Mouse (Mus musculus): ENCODE measurements around the gene Erich6b.

- TF ChIP-seq ETS1 (conservative IDR thresholded peaks at IDR 0.05; ENCODE audit: low read depth, low read length) (no peak), CTCF (conservative IDR thresholded peaks at IDR 0.05 in 1 of 2, IDR thresholded peaks at IDR 0.05 in 1 of 2; ENCODE audit: low read depth in 2 of 2, low read length in 2 of 2) (peak in 1 of 2 experiments; percentile 38; a peak in 2 of 4 replicates), POLR2A (IDR thresholded peaks at IDR 0.05; ENCODE audit: low read depth, low read length) (no peak), SMC3 (IDR thresholded peaks at IDR 0.05; ENCODE audit: low read depth, low read length) (0 out of 2 replicates have a peak, but pooled peaks have one; percentile 9), USF2 (conservative IDR thresholded peaks at IDR 0.05; ENCODE audit: low read depth, low read length) (no peak), GABPA (IDR thresholded peaks at IDR 0.05; ENCODE audit: insufficient replicate concordance, low read depth, low read length) (no peak), ZMIZ1 (IDR thresholded peaks at IDR 0.05; ENCODE audit: low read depth, low read length) (no peak), UBTF (IDR thresholded peaks at IDR 0.05; ENCODE audit: low read depth, low read length) (no peak), MXI1 (IDR thresholded peaks at IDR 0.05; ENCODE audit: low read depth, low read length) (no peak), ZC3H11A (IDR thresholded peaks at IDR 0.05; ENCODE audit: low read depth, low read length) (no peak)
Observed at GRCm38 (mm10) chr14:75713661-75714060, 71.6 kb downstream of the Erich6b start.
